In the genomic region with DNA sequence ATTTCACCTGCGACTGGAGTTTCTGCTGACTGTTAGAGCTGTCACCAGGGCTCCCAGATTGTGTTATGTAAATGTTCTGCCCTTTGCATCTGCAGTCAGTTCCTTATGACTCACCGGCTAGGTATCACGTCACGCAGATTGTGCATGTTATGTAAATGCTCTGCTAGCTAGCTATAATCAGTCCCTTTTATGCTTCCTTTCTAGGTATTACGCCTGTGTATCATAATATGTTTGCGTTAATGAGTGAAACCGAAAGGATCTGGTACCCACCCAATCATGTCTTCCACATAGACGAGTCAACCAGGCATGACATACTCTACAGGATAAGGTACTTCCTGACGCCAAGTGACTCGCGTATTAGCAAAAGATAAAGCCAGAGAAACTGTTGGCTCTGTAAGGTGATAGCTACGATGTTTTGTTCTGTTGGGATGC, we compare ENCODE assay signal across 1 mouse cellular context.
TF ChIP-seq lines count a peak whose summit lies in the region.

No protein-coding gene starts in this region.

TF ChIP-seq in CH12.LX, 34 proteins besides CTCF, POLR2A, EP300 and RAD21 (continued from another document):
- TF ChIP-seq SIN3A (IDR thresholded peaks at IDR 0.05; ENCODE audit: low read length), result peak; percentile 59
- TF ChIP-seq E2F4 (IDR thresholded peaks at IDR 0.05; ENCODE audit: insufficient replicate concordance, low read depth, low read length), result no peak
- no peak for TF ChIP-seq ZC3H11A (IDR thresholded peaks at IDR 0.05; ENCODE audit: low read depth, low read length)
